Mouse (Mus musculus) right cerebral cortex, postnatal 4 days (tissue): ENCODE results near the gene Rln3.
"Not testable (repeated sequence)": the region's sequence is repeated elsewhere in the genome, so short reads cannot be mapped to it uniquely, and the experiment has no call there.

Experiments
- DNase-seq: peaks from one replicate; pipeline ENCODE4 v3.0.0-alpha.2; 2022

Gene Rln3

GRCm38 (mm10) chr8:84015833-84016232 is 29.0 kb downstream of the Rln3 start:
- no peak for DNase-seq

DNA sequence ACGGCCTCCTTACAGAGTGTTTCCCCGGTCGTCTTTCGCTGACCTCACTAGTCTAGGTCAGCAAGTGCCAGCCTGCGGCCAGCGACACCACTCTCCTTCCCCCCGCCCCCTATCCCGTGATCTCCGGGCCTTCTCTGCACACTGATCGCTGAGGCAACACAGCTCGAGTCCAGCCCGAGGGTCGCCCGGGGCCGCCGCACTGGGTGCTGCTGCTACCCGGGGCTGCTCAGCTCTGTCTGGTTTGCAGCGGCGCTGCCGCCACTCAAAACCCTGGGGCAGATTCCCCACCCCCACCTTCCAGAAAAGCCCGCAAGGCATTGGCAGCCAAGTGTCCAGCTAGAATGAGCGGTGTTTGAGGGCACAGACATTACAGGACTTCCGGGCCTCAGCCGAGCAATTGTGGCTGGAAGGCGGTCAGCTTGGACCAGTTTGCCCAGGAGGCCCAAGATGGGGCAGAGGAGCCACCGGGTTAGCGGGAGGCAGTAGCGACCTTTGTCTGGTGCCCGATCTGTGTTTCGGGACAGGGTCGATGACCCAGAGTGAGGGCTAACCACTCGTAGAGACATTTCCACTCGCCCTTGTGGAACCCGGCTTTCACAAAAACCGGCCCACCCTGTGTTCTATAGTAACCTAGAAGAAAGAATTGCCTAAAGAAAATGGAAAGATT is 32.2 kb downstream of the Rln3 start:
- no peak for DNase-seq

GRCm38 (mm10) chr8:84011705-84012498 is 32.9 kb downstream of the Rln3 start, which contains the start of gene 2210011C24Rik:
2210011C24Rik (minus strand) TSS chr8:84012171.
- DNase-seq, result no peak

GRCm38 (mm10) chr8:84010625-84011611 is 33.9 kb downstream of the Rln3 start:
- DNase-seq, result peak; percentile 79

DNA sequence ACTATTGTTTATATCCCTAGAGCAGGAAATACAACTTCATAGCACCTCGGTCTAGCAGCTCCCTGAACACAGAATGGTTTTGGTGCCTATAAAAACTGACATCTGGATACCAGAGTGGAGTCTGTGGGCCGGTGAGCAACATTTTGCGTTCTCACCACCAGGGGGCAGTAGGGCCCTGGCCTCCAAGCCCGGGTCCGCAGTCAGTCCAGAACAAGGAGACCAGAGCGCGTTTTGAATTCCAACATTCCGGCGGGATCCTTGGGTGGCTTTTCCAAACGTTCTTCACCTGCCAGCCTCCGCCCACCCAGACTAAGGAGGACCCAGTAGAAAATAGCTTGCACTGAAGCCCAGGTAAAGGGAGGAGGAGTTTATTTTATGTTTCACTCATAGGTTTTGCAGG is 34.9 kb downstream of the Rln3 start:
- DNase-seq, result peak; percentile 84

DNA sequence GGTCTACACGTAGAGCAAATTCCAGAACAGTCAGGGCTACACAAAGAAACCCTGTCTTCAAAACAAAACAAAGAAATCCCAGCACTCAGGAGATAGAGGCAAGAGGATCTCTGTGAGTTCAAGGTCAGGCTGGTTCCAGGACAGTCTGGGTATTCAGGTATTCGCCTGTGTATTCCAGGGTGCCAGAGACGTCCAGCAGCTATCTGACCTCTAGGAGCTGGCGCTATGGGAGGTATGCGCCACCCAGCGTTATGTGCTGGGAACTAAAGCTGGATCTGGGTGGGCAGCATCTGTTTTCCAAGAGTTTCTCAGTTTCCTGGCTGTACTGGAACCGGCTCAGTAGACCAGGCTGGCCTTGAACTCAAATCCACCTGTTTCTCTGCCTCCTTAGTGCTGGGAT is 36.4 kb downstream of the Rln3 start:
- no peak for DNase-seq

DNA sequence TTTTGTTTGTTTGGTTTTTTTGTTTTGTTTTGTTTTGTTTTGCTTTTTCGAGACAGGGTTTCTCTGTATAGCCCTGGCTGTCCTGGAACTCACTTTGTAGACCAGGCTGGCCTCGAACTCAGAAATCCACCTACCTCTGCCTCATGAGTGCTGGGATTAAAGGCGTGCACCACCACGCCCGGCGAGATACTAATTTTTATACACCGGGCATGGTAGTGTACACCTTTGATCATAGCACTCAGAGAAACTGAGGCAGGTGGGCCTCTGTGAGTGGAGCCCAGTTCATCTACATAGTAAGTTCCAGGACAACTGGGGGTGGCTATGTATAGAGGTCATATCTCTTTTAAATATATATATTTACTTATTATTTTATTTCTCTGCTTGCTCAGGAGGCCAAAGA is 39.3 kb downstream of the Rln3 start:
- not testable (repeated sequence) for DNase-seq

DNA sequence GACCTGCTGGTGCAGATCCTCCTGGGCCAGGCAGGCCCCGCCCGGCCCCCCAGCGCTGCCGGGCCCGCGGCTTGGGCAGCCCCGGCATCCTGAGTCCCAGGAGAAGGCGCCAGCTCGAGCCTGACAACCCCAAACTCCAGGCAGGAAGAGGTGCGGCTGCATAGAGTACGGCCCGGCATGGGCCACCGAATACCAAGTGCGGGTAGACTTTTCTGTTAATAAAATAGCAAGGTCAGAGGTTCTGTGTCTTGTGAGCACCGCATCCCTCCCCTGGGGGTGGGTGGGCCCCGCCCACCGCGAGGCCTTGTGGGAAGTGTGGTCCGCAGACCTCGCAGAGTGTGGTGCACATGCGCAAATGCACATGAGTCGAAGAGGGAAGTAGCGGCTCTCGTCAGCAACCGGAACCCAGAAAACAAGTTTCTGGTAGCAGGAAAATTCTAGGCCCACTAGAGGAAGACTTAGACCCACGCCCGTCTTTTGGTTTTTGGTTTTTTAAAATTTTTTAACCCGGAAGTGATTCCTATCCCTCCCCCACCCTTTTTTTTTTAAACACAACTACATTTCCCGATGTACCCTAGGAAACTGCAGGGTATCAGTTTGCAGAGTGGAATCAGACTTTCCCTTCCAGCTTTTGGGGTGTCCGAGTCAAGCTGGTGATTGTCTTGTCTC is 40.1 kb downstream of the Rln3 start:
- peak; percentile 88 for DNase-seq

GRCm38 (mm10) chr8:84003612-84004246 is 41.1 kb downstream of the Rln3 start:
- no peak for DNase-seq

- DNase-seq, result no peak
Observed at GRCm38 (mm10) chr8:84002957-84003611, 41.7 kb downstream of the Rln3 start.

- no peak for DNase-seq
Observed at GRCm38 (mm10) chr8:84001281-84002000, 43.4 kb downstream of the Rln3 start, which contains the start of gene 1700067K01Rik. 1700067K01Rik (plus strand) TSS chr8:84001502.

- DNase-seq, result no peak
Observed at GRCm38 (mm10) chr8:83999825-84000224, 45.0 kb downstream of the Rln3 start.

DNA sequence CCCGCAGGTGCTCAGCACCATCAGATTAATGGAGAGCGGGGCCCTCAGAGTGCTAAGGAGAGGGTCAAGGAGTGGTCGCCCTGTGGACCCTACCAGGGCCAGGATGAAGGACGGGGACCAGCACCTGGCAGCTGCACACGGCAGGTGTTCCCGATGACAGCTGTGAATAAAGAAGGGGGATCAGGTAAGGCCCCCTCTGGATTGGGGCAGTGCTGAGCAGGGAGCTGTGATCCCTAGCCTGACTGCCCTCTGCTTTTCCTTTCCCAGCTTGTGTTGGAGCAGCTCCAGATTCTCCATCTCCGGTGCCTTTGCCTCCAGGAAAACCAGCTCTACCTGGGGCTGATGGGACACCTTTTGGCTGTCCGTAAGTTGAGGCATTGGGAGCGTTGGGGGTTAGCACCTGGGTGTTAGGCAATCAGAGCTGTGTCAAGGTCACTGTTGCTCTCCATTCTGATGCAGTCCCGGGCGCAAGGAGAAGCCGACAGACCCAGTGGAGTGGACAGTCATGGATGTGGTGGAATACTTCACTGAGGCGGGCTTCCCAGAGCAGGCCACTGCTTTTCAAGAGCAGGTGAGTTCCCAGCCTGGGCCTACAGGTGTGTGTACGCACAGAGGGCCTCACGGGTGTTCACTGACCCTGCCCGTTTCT is 45.6 kb downstream of the Rln3 start:
- no peak for DNase-seq

- peak; percentile 62 for DNase-seq
Observed at GRCm38 (mm10) chr8:83998231-83999056, 46.4 kb downstream of the Rln3 start.

GRCm38 (mm10) chr8:83997511-83998141 is 47.2 kb downstream of the Rln3 start, which contains the start of gene Samd1:
Samd1 (plus strand) TSS chr8:83997672.
- DNase-seq, result peak; percentile 68

DNA sequence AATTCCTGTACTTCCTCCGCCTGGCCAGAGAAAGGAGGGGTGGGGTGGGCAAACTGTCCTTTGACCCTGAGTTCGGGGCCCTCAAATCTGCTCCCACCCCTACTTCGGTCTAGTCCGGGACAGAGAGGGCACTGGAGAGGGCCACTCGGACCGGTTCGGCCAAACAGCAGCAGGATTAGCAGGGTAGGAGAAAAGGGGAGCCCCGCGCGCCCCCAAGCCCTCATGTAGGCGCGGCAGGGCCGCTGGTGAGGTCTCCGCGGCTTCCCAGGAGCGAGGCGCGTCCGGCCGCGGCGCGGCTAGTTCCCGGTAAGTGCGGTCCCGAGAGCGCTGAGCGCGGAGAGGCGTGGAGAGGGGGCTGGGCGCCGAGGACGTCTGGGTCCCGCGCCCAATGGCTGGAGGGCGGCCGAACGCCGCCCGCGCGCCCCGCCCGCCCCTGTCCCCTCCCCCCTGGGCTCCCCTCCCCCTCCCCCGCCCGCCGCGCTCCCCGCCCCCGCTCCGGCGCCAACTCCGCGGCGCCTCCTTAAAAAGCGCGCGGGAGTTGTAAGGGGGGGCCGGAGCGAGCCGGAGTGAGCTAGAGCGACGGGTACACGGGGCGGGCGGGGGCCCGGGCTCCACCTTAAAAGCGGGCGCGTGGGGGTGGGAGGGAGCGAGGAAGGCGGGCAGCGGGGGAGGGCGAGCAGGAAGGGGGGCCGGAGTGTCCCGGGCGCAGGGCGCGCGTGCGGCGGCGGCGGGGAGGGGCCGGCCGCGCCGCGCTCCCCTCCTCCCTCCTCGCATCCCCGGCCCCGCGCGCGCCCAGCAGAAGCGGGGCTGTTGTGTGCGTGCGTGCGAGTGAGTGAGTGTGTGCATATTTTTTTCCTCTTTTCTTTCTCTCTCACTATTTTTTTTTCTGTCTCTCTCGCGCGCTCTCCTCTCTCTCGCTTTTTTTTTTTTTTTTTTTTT is 48.0 kb downstream of the Rln3 start:
- DNase-seq, result peak; percentile 80

DNA sequence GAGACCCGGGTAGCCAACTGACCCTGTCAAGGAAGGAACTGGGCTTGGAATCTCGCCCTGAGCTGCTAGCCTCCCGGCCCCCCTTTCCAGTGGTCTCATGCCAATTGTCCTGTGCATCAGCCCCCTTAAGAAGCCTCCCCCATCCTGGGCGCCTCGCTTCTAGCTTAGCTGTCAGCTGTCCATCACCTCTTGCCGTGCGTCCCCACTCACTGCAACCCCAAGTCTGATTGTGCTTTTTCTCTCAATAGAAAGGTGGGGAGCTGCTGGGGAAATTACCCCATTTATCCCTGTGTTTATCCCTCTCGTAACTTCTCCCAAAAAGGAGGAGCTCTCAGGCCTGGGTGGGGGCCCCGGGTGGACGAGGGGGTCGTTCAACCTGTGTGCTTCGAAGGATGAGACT is 48.8 kb downstream of the Rln3 start:
- DNase-seq, result no peak
